Mouse (Mus musculus): ENCODE measurements at regions not wholly inside any gene's neighbourhood (a gene's known extent, or its start where the extent isn't known, plus 50 kb on each side); places are given as distances from the start of the nearest gene placed in this dataset.

DNA sequence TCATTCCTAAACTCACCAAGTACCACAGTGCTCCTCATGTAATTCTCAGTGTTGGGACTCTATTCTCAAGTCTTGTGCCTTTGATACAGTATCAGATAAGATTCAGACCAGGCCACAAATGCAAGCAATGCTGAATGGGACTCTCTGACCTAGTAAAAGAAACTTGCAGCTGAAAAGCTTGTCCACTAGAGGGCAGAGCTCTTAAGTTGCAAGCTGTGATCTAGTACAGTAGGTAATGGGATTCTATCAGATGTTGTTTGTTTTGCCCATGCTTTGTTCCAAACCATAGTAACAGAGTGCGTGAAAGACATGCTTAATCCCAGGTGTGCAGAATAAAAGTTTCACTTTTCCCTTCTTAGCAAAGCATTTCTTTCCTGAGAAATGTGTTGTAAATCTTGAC, 383.2 kb upstream of the Chrm2 start:
- Histone ChIP-seq H3K4me2 (no peak overlapping the region), H3K9me3 (no peaks in the 10 kb centered on the region), H3K9ac (replicated peaks) (no peak overlapping the region), H3K27me3 (no peaks in the 10 kb centered on the region), H3K36me3 (no peaks in the 10 kb centered on the region), H3K27ac (no peak overlapping the region), H3K4me1 (replicated peaks) (no peaks in the 10 kb centered on the region), H3K4me3 (replicated peaks) (no peak overlapping the region)
- WGBS: 68% methylated on average over 1 of the region's 1 CpGs
- no peak for ATAC-seq (ENCODE audit: insufficient number of reproducible peaks, insufficient read depth, low FRiP score, low TSS enrichment, low read depth)

DNA sequence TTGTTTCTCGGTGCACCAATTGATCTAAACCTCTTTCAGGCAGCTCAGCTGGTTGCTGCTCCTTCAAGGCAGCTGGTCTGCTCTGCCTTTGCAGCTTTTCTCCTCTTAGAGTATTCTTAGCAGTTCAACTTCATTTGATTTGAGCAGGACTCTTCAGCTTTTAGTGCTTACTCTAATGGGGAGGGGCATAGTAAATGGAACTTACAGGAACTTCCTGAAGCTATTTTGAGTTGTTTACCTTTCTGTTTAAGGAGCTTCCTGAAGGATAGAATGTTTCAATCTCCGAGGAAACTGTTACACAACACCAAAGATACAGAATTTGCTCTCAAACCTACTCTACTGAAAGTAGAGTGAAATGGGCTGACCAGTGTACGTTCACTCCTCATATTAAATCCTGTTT, 385.8 kb upstream of the Chrm2 start:
- Histone ChIP-seq H3K4me2 (no peak overlapping the region), H3K27ac (no peak overlapping the region), H3K36me3 (no peaks in the 10 kb centered on the region), H3K9me3 (no peaks in the 10 kb centered on the region), H3K4me3 (replicated peaks) (no peak overlapping the region), H3K4me1 (replicated peaks) (no peaks in the 10 kb centered on the region), H3K27me3 (no peaks in the 10 kb centered on the region), H3K9ac (replicated peaks) (no peak overlapping the region)
- ATAC-seq (ENCODE audit: insufficient number of reproducible peaks, insufficient read depth, low FRiP score, low TSS enrichment, low read depth): no peak
- WGBS: 77% methylated on average over 3 of the region's 3 CpGs

DNA sequence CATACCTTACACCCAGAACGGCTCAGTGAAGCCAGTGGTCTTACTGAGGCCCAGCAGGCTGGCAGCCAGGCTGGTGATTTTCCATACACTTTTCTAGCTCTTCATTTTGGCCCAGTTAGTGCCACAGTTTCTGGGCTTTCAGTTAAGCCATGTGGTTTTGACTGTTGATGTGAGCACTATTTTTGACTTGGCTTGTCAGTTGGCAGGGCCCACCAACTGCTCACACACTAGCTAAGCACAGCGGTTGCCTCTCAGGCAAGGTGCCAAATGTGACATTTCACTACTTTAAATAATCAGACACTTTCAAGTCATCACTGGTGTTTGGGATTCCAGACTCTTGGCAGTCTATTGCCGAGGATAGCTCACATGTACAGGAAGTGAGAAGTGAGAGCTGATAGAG, 399.0 kb upstream of the Chrm2 start:
- Histone ChIP-seq H3K36me3 (no peaks in the 10 kb centered on the region), H3K27ac (no peak overlapping the region), H3K9me3 (no peaks in the 10 kb centered on the region), H3K9ac (replicated peaks) (no peak overlapping the region), H3K4me3 (replicated peaks) (no peak overlapping the region), H3K4me2 (no peak overlapping the region), H3K4me1 (replicated peaks) (no peaks in the 10 kb centered on the region), H3K27me3 (no peaks in the 10 kb centered on the region)
- WGBS: 77% methylated on average over 3 of the region's 3 CpGs
- ATAC-seq (ENCODE audit: insufficient number of reproducible peaks, insufficient read depth, low FRiP score, low TSS enrichment, low read depth): no peak

DNA sequence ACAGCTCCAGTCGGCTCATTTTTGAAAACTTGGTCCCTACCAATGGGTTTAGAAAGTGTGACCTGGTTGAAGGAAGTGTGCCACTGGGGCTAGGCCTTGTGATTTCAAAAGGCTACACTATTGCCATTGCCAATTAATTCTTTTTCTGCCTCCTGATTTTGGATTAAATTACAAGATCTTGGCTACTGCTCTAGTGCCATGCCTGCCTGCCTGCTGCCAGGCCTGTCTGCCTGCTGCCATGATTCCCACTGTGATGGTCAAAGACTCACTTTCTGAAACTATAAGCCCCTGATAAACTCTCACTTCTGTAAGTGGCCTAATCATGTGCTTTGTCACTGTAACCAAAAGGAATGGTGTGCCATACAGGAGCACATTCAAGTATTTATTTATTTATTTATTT, 400.4 kb upstream of the Mtpn start:
- no peaks in the 10 kb centered on the region for H3K9me3 ChIP-seq
- WGBS: 92% methylated on average over 1 of the region's 1 CpGs
- no peaks in the 10 kb centered on the region for H3K36me3 ChIP-seq
- no peak overlapping the region for H3K9ac ChIP-seq (replicated peaks)
- no peak overlapping the region for H3K27ac ChIP-seq
- ATAC-seq (ENCODE audit: insufficient number of reproducible peaks, insufficient read depth, low FRiP score, low TSS enrichment, low read depth): no peak
- H3K4me3 ChIP-seq (replicated peaks): no peak overlapping the region
- no peaks in the 10 kb centered on the region for H3K27me3 ChIP-seq
- H3K4me1 ChIP-seq (replicated peaks): no peaks in the 10 kb centered on the region
- H3K4me2 ChIP-seq: no peak overlapping the region

DNA sequence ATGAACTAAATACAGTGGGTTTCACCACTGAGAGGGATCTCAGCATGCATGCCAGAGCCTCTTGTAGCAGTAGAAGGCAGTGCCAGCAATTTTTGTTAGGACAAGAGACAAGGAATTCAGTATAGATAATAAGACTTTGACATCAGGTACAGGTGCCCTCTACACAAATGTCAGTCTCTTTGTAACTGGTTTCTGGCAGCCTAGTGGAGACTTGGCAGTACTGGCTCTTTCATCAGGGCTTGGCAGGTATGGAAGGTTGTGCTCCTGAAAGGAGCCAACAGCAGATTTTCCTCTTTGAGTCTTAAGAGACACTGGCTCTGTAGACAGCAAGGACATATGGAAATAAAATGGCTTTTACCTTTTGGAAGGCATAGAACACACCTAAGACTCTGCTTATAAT, 384.5 kb upstream of the Mtpn start:
- H3K27me3 ChIP-seq: no peaks in the 10 kb centered on the region
- no peak overlapping the region for H3K4me3 ChIP-seq (replicated peaks)
- no peak for ATAC-seq (ENCODE audit: insufficient number of reproducible peaks, insufficient read depth, low FRiP score, low TSS enrichment, low read depth)
- no peak overlapping the region for H3K9ac ChIP-seq (replicated peaks)
- no peak overlapping the region for H3K4me2 ChIP-seq
- H3K4me1 ChIP-seq (replicated peaks): no peaks in the 10 kb centered on the region
- H3K27ac ChIP-seq: no peak overlapping the region
- H3K9me3 ChIP-seq: no peaks in the 10 kb centered on the region
- no peaks in the 10 kb centered on the region for H3K36me3 ChIP-seq

DNA sequence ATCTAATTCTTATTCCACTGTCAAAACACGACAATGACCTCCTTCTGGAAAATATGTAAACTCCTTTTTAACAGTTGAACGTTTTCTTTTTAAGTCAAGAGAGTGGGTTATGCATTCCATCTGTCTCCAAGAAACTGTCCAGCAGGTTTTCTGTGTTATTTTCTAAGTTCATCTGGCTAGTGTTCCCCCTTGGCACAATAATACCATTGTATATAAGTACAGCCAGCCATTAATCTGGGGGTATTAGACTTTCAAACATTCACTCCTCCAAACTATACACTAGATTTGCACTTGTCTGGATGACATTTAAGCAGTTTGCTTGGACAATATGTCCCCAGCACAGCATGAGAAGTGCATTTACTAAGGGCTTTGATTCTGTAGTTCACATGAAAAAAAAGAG, 358.3 kb upstream of the Mtpn start:
- Histone ChIP-seq H3K27me3 (no peaks in the 10 kb centered on the region), H3K9me3 (no peaks in the 10 kb centered on the region), H3K4me3 (replicated peaks) (no peak overlapping the region), H3K27ac (no peak overlapping the region), H3K9ac (replicated peaks) (no peak overlapping the region), H3K4me2 (no peak overlapping the region), H3K4me1 (replicated peaks) (no peaks in the 10 kb centered on the region), H3K36me3 (no peaks in the 10 kb centered on the region)
- WGBS: 62% methylated on average over 2 of the region's 2 CpGs
- ATAC-seq (ENCODE audit: insufficient number of reproducible peaks, insufficient read depth, low FRiP score, low TSS enrichment, low read depth): no peak

DNA sequence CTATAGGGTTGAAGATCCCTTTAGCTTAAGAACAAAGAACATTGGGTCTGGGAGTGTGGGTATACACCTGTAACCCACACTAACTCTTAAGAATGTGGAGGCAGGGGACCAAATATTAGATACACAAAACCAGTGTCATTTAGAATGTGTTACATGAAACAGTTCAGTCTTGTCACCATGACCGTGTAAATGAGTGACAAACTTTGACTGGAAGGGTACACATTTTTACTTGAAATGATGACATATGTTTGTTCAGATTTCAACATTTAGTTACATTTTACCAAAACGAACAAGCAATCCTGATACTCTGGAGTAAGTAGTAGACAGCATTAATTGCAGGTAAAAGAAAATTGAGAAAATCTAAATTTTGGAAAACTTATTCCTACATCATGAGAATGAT, 356.0 kb upstream of the Mtpn start:
- no peak overlapping the region for H3K4me2 ChIP-seq
- 90% methylated on average over 2 of the region's 2 CpGs for WGBS
- no peak overlapping the region for H3K9ac ChIP-seq (replicated peaks)
- no peaks in the 10 kb centered on the region for H3K4me1 ChIP-seq (replicated peaks)
- no peaks in the 10 kb centered on the region for H3K36me3 ChIP-seq
- ATAC-seq (ENCODE audit: insufficient number of reproducible peaks, insufficient read depth, low FRiP score, low TSS enrichment, low read depth): no peak
- no peak overlapping the region for H3K27ac ChIP-seq
- no peaks in the 10 kb centered on the region for H3K9me3 ChIP-seq
- H3K4me3 ChIP-seq (replicated peaks): no peak overlapping the region
- H3K27me3 ChIP-seq: no peaks in the 10 kb centered on the region

DNA sequence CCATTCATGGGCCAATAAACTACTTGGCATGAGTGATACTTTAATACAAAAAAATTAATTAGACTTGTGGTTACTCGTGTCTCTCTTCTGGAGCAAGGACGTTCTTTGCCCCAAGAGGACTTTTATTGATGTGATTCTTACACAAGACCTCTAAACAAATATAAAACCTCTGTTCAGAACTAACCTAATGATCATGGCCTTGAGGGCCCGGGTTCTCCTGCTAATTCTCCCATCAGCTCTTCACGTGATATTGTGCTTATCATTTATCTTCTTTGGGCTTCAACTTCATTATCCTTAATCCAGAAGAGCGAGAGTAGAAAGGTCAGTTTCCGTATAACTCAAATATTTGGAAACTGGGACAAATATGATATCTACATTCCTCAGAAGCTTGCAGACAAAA, 335.0 kb upstream of the Mtpn start:
- H3K27ac ChIP-seq: no peak overlapping the region
- no peak overlapping the region for H3K9ac ChIP-seq (replicated peaks)
- no peaks in the 10 kb centered on the region for H3K4me1 ChIP-seq (replicated peaks)
- no peak for ATAC-seq (ENCODE audit: insufficient number of reproducible peaks, insufficient read depth, low FRiP score, low TSS enrichment, low read depth)
- H3K4me3 ChIP-seq (replicated peaks): no peak overlapping the region
- 84% methylated on average over 6 of the region's 6 CpGs for WGBS
- no peaks in the 10 kb centered on the region for H3K9me3 ChIP-seq
- H3K4me2 ChIP-seq: no peak overlapping the region
- no peaks in the 10 kb centered on the region for H3K36me3 ChIP-seq
- no peaks in the 10 kb centered on the region for H3K27me3 ChIP-seq

DNA sequence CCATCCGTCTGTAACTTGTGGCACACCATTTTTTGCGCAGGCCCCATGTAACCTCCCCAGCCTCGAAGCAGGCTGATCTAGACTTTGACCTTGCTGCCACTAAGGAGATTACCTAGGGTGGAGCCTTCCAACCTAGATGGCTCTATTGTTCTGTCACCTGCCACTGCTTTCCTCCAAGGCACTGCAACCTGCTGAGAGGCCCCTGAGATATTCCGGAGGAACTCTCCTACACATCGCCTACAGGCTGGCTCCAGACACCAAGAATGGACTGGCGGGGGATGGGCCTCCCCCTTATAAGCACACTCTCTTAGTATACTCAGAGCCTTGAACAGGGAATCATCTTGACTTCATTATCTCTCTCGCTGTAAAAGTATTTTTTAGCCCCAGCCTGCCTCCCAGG, 331.7 kb upstream of the Mtpn start:
- H3K9ac ChIP-seq (replicated peaks): no peak overlapping the region
- no peak overlapping the region for H3K4me3 ChIP-seq (replicated peaks)
- no peaks in the 10 kb centered on the region for H3K36me3 ChIP-seq
- no peaks in the 10 kb centered on the region for H3K9me3 ChIP-seq
- no peaks in the 10 kb centered on the region for H3K4me1 ChIP-seq (replicated peaks)
- no peak for ATAC-seq (ENCODE audit: insufficient number of reproducible peaks, insufficient read depth, low FRiP score, low TSS enrichment, low read depth)
- no peak overlapping the region for H3K4me2 ChIP-seq
- no peaks in the 10 kb centered on the region for H3K27me3 ChIP-seq
- 69% methylated on average over 7 of the region's 7 CpGs for WGBS
- no peak overlapping the region for H3K27ac ChIP-seq

DNA sequence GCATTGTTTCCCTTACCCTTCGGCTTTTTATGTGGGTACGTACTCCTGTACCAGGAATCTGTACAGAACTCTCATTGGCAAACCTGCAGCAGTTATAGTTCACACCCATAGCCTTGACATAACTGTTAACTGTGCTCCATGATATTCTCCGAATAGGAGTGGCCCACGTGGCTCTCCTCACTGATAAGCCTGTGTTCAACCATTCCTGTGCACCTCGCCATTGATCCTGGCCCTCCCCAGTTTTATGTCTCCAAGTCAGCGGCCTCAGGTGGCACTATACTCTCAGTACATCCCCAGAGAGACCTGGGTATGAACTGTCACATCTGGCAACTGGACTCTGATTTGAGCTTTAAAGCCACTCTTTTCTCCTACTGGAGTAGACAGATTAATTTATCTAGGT, 324.5 kb upstream of the Mtpn start:
- Histone ChIP-seq H3K9ac (replicated peaks) (no peak overlapping the region), H3K27me3 (no peaks in the 10 kb centered on the region), H3K4me2 (no peak overlapping the region), H3K4me3 (replicated peaks) (no peak overlapping the region), H3K36me3 (no peaks in the 10 kb centered on the region), H3K9me3 (no peaks in the 10 kb centered on the region), H3K27ac (no peak overlapping the region), H3K4me1 (replicated peaks) (no peaks in the 10 kb centered on the region)
- no peak for ATAC-seq (ENCODE audit: insufficient number of reproducible peaks, insufficient read depth, low FRiP score, low TSS enrichment, low read depth)
- 83% methylated on average over 6 of the region's 6 CpGs for WGBS

DNA sequence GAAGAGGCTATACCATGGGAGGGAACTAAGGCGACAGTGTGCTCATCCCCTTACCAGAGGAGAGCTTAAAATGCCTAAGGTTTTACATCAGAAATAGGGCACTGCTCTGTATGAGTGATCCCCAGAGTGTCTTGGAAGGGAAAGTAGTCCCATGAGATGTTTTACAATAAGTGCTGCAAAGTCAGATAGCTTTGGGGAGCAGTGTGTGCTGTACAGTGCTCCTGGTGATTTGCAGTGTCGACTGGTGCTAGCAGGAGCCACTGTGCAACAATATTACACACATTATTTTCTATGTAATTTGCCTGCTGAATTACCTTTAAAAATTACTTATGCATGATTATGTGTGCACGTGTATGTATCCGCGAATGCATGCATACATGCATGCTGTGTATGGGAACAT, 314.3 kb upstream of the Mtpn start:
- Histone ChIP-seq H3K27ac (no peak overlapping the region), H3K9ac (replicated peaks) (no peak overlapping the region), H3K36me3 (no peaks in the 10 kb centered on the region), H3K27me3 (no peaks in the 10 kb centered on the region), H3K4me2 (no peak overlapping the region), H3K4me1 (replicated peaks) (no peaks in the 10 kb centered on the region), H3K9me3 (no peaks in the 10 kb centered on the region), H3K4me3 (replicated peaks) (no peak overlapping the region)
- 92% methylated on average over 5 of the region's 5 CpGs for WGBS
- ATAC-seq (ENCODE audit: insufficient number of reproducible peaks, insufficient read depth, low FRiP score, low TSS enrichment, low read depth): no peak

DNA sequence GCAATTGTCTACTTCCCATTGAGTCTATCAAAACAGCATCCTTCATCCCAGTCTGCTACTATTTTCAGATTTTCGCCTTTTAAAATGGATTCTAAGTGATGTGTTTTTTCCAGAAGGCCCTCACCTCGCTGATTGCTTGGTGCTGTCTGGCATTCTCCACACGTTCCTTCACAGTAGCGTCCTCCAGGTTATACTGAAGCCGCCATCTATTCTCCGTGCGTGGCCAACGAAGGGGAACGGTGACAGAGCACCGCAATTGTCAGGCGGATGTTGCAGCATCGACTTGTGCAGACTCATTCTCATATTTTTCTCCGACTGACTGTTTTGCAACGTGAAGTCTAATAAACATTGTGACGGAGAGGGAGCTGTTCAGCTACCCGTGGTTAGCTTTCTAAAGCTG, 277.0 kb upstream of the Mtpn start:
- H3K36me3 ChIP-seq: no peaks in the 10 kb centered on the region
- ATAC-seq (ENCODE audit: insufficient number of reproducible peaks, insufficient read depth, low FRiP score, low TSS enrichment, low read depth): no peak
- no peak overlapping the region for H3K27ac ChIP-seq
- H3K27me3 ChIP-seq: no peaks in the 10 kb centered on the region
- no peaks in the 10 kb centered on the region for H3K4me1 ChIP-seq (replicated peaks)
- no peak overlapping the region for H3K9ac ChIP-seq (replicated peaks)
- no peak overlapping the region for H3K4me3 ChIP-seq (replicated peaks)
- WGBS: 86% methylated on average over 16 of the region's 16 CpGs
- no peaks in the 10 kb centered on the region for H3K9me3 ChIP-seq
- H3K4me2 ChIP-seq: no peak overlapping the region

DNA sequence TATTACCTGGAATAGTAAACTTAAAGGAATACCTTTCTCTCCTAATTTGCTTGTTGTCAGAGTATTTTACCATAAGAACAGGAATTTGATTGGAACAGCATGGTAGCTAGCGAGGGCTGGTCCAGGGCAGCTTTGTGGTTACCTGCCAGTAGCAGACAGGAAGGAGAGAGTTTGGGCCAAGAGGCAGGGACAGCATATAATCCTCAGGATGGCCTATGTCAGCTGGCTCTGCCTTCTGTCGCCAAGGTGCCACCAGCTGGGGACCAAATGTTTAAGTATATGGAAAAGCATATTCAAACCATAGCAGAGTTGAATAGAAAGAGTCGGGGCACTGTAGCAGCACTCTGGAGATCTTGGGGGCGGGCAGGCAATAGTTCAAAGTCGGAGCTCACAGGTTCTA, 274.8 kb upstream of the Mtpn start:
- no peaks in the 10 kb centered on the region for H3K4me1 ChIP-seq (replicated peaks)
- no peak overlapping the region for H3K4me3 ChIP-seq (replicated peaks)
- no peak overlapping the region for H3K27ac ChIP-seq
- H3K36me3 ChIP-seq: no peaks in the 10 kb centered on the region
- no peaks in the 10 kb centered on the region for H3K9me3 ChIP-seq
- no peak overlapping the region for H3K4me2 ChIP-seq
- no peak for ATAC-seq (ENCODE audit: insufficient number of reproducible peaks, insufficient read depth, low FRiP score, low TSS enrichment, low read depth)
- no peaks in the 10 kb centered on the region for H3K27me3 ChIP-seq
- 82% methylated on average over 5 of the region's 5 CpGs for WGBS
- H3K9ac ChIP-seq (replicated peaks): no peak overlapping the region
